Mouse (Mus musculus): ENCODE data around the gene Tbc1d21. TPM values are rescaled to one million over a fixed set of nuclear protein-coding genes. Genes with fewer than 3 reads are reported as not detected.

The Tbc1d21 gene
- not detected in 2 replicates for polyA plus RNA-seq (2015; fragmentation: Nextera tagmentation; extraction: Ambion mirVana)

- WGBS = 100% methylated on average over 1 of the region's 1 CpGs
- Histone ChIP-seq H3K4me1 (0 out of 2 replicates have a peak, but pooled peaks cover 3% of the 10 kb centered on the region), H3K9ac (no peak within 1 kb of the TSS), H3K9me3 (no peaks in the 10 kb centered on the region), H3K4me3 (no peak within 1 kb of the TSS), H3K4me2 (no peak within 1 kb of the TSS), H3K27me3 (replicated peaks) (no peaks in the 10 kb centered on the region), H3K27ac (no peak within 1 kb of the TSS), H3K36me3 (replicated peaks) (no peaks in the 10 kb centered on the region)
- ATAC-seq (replicated peaks) = no peak
Observed at GRCm38 (mm10) chr9:58370355-58370754, at the start of gene Tbc1d21. Gene Tbc1d21, minus strand, starts transcription at chr9:58370455.

GRCm38 (mm10) chr9:58411556-58411955, 41.3 kb upstream of the Tbc1d21 start:
- Histone ChIP-seq H3K4me1 (no peaks in the 10 kb centered on the region), H3K36me3 (replicated peaks) (no peaks in the 10 kb centered on the region), H3K9ac (no peak overlapping the region), H3K27ac (no peak overlapping the region), H3K27me3 (replicated peaks) (no peaks in the 10 kb centered on the region), H3K4me3 (no peak overlapping the region), H3K4me2 (no peak overlapping the region), H3K9me3 (no peaks in the 10 kb centered on the region)
- ATAC-seq (replicated peaks) = no peak
- WGBS = 80% methylated on average over 9 of the region's 9 CpGs

- no peak overlapping the region for H3K27ac ChIP-seq
- 62% methylated on average over 4 of the region's 4 CpGs for WGBS
- no peaks in the 10 kb centered on the region for H3K9me3 ChIP-seq
- no peak overlapping the region for H3K4me2 ChIP-seq
- H3K9ac ChIP-seq = no peak overlapping the region
- ATAC-seq (replicated peaks) = no peak
- H3K4me1 ChIP-seq = no peaks in the 10 kb centered on the region
- H3K36me3 ChIP-seq (replicated peaks) = no peaks in the 10 kb centered on the region
- no peaks in the 10 kb centered on the region for H3K27me3 ChIP-seq (replicated peaks)
- no peak overlapping the region for H3K4me3 ChIP-seq
Observed at GRCm38 (mm10) chr9:58410057-58410735, 39.9 kb upstream of the Tbc1d21 start.

GRCm38 (mm10) chr9:58409247-58409646, 39.0 kb upstream of the Tbc1d21 start:
- H3K27ac ChIP-seq = no peak overlapping the region
- H3K36me3 ChIP-seq (replicated peaks) = no peaks in the 10 kb centered on the region
- WGBS = 66% methylated on average over 2 of the region's 2 CpGs
- no peak overlapping the region for H3K4me2 ChIP-seq
- no peaks in the 10 kb centered on the region for H3K4me1 ChIP-seq
- no peaks in the 10 kb centered on the region for H3K27me3 ChIP-seq (replicated peaks)
- no peaks in the 10 kb centered on the region for H3K9me3 ChIP-seq
- no peak for ATAC-seq (replicated peaks)
- no peak overlapping the region for H3K4me3 ChIP-seq
- H3K9ac ChIP-seq = no peak overlapping the region

GRCm38 (mm10) chr9:58404412-58404811, 34.2 kb upstream of the Tbc1d21 start:
- H3K27ac ChIP-seq = no peak overlapping the region
- H3K9ac ChIP-seq = no peak overlapping the region
- ATAC-seq (replicated peaks) = no peak
- no peaks in the 10 kb centered on the region for H3K9me3 ChIP-seq
- 62% methylated on average over 4 of the region's 4 CpGs for WGBS
- no peaks in the 10 kb centered on the region for H3K27me3 ChIP-seq (replicated peaks)
- H3K4me1 ChIP-seq = no peaks in the 10 kb centered on the region
- H3K36me3 ChIP-seq (replicated peaks) = no peaks in the 10 kb centered on the region
- H3K4me2 ChIP-seq = no peak overlapping the region
- no peak overlapping the region for H3K4me3 ChIP-seq

GRCm38 (mm10) chr9:58401371-58402082, 31.3 kb upstream of the Tbc1d21 start:
- Histone ChIP-seq H3K27ac (no peak overlapping the region), H3K4me1 (no peaks in the 10 kb centered on the region), H3K4me3 (no peak overlapping the region), H3K27me3 (replicated peaks) (no peaks in the 10 kb centered on the region), H3K9me3 (no peaks in the 10 kb centered on the region), H3K9ac (no peak overlapping the region), H3K36me3 (replicated peaks) (no peaks in the 10 kb centered on the region), H3K4me2 (no peak overlapping the region)
- ATAC-seq (replicated peaks) = no peak
- 89% methylated on average over 6 of the region's 6 CpGs for WGBS

GRCm38 (mm10) chr9:58399609-58400008, 29.4 kb upstream of the Tbc1d21 start:
- Histone ChIP-seq H3K27me3 (replicated peaks) (no peaks in the 10 kb centered on the region), H3K9ac (no peak overlapping the region), H3K4me3 (no peak overlapping the region), H3K36me3 (replicated peaks) (no peaks in the 10 kb centered on the region), H3K4me2 (no peak overlapping the region), H3K9me3 (no peaks in the 10 kb centered on the region), H3K27ac (no peak overlapping the region), H3K4me1 (no peaks in the 10 kb centered on the region)
- ATAC-seq (replicated peaks) = no peak
- WGBS = 28% methylated on average over 5 of the region's 5 CpGs

- H3K9ac ChIP-seq = no peak overlapping the region
- no peak overlapping the region for H3K4me3 ChIP-seq
- H3K4me2 ChIP-seq = no peak overlapping the region
- ATAC-seq (replicated peaks) = no peak
- no peak overlapping the region for H3K27ac ChIP-seq
- H3K9me3 ChIP-seq = no peaks in the 10 kb centered on the region
- H3K4me1 ChIP-seq = no peaks in the 10 kb centered on the region
- WGBS = 88% methylated on average over 8 of the region's 8 CpGs
- no peaks in the 10 kb centered on the region for H3K27me3 ChIP-seq (replicated peaks)
- H3K36me3 ChIP-seq (replicated peaks) = no peaks in the 10 kb centered on the region
Observed at GRCm38 (mm10) chr9:58394605-58395004, 24.4 kb upstream of the Tbc1d21 start.

GRCm38 (mm10) chr9:58393875-58394274, 23.6 kb upstream of the Tbc1d21 start:
- Histone ChIP-seq H3K9me3 (no peaks in the 10 kb centered on the region), H3K9ac (no peak overlapping the region), H3K4me2 (no peak overlapping the region), H3K27me3 (replicated peaks) (no peaks in the 10 kb centered on the region), H3K4me3 (no peak overlapping the region), H3K27ac (no peak overlapping the region), H3K4me1 (no peaks in the 10 kb centered on the region), H3K36me3 (replicated peaks) (no peaks in the 10 kb centered on the region)
- WGBS = 47% methylated on average over 1 of the region's 1 CpGs
- no peak for ATAC-seq (replicated peaks)

- WGBS = 74% methylated on average over 3 of the region's 3 CpGs
- no peak for ATAC-seq (replicated peaks)
- H3K27me3 ChIP-seq (replicated peaks) = no peaks in the 10 kb centered on the region
- H3K4me2 ChIP-seq = no peak overlapping the region
- H3K9me3 ChIP-seq = no peaks in the 10 kb centered on the region
- H3K36me3 ChIP-seq (replicated peaks) = no peaks in the 10 kb centered on the region
- no peak overlapping the region for H3K9ac ChIP-seq
- H3K27ac ChIP-seq = no peak overlapping the region
- no peak overlapping the region for H3K4me3 ChIP-seq
- no peaks in the 10 kb centered on the region for H3K4me1 ChIP-seq
Observed at GRCm38 (mm10) chr9:58388381-58388780, 18.1 kb upstream of the Tbc1d21 start.

GRCm38 (mm10) chr9:58378878-58379277, 8.6 kb upstream of the Tbc1d21 start:
- Histone ChIP-seq H3K4me3 (no peak overlapping the region), H3K4me1 (peaks cover 10% of the 10 kb centered on the region), H3K9ac (no peak overlapping the region), H3K27ac (no peak overlapping the region), H3K9me3 (no peaks in the 10 kb centered on the region), H3K4me2 (no peak overlapping the region), H3K27me3 (replicated peaks) (no peaks in the 10 kb centered on the region), H3K36me3 (replicated peaks) (no peaks in the 10 kb centered on the region)
- ATAC-seq (replicated peaks) = peak; percentile 80
- 61% methylated on average over 4 of the region's 4 CpGs for WGBS

GRCm38 (mm10) chr9:58373912-58374431, 3.7 kb upstream of the Tbc1d21 start:
- Histone ChIP-seq H3K9me3 (no peaks in the 10 kb centered on the region), H3K27me3 (replicated peaks) (no peaks in the 10 kb centered on the region), H3K9ac (no peak overlapping the region), H3K4me2 (no peak overlapping the region), H3K4me1 (peaks cover 10% of the 10 kb centered on the region), H3K27ac (no peak overlapping the region), H3K4me3 (no peak overlapping the region), H3K36me3 (replicated peaks) (no peaks in the 10 kb centered on the region)
- WGBS = 61% methylated on average over 12 of the region's 12 CpGs
- no peak for ATAC-seq (replicated peaks)

GRCm38 (mm10) chr9:58371914-58372313, 1.7 kb upstream of the Tbc1d21 start:
- WGBS = 74% methylated on average over 8 of the region's 8 CpGs

More at GRCm38 (mm10) chr9:58371914-58372313, 1.7 kb upstream of the Tbc1d21 start:
- Histone ChIP-seq H3K4me2 (no peak overlapping the region), H3K4me1 (peaks cover 7% of the 10 kb centered on the region), H3K9me3 (no peaks in the 10 kb centered on the region), H3K27me3 (replicated peaks) (no peaks in the 10 kb centered on the region), H3K36me3 (replicated peaks) (no peaks in the 10 kb centered on the region), H3K9ac (no peak overlapping the region), H3K27ac (no peak overlapping the region), H3K4me3 (no peak overlapping the region)
- ATAC-seq (replicated peaks) = no peak
